ENCODE assay signal across 8 mouse cellular contexts in the genomic region with DNA sequence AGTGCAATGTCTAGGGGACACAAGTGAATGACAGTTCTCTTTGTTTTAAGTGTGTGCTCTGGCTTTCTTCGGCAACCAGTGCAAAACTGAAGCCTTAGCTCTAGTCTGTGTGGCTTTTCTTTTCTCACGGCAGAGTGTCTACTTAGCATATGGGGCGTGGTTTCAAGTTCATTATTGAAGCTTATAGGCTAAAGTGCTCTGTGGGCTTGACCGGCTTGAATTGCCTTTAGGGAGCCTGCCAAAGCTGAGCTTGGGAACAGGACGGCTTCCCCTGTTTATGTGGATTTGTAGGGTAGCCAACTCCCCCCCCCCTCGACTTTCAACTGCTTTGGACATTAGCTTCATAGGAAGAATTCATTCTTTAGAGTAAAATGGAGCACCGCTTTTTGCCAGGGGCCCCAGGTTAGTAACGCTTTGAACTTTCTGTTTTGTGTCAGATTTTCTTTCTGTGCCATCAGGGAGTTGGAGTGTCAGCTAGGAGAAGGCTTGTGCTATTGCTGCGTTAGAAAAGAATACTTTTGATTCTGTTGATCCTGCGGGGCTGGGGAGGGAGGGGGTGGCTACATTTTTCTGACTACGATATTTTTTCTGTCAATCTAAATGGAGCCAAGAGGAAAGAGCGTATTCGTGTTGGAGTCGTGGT. TPM values are rescaled to one million over a fixed set of nuclear protein-coding genes. Genes with fewer than 3 reads are reported as not detected.
DNase-seq lines count a peak whose midpoint lies in the region; ATAC-seq and TF ChIP-seq lines count a peak whose summit lies in the region.

No protein-coding gene starts in this region.

- H3K36me3 ChIP-seq in hindbrain, embryonic 10.5 days = no peaks in the 10 kb centered on the region
- H3K36me3 ChIP-seq in lung, postnatal 0 days (ENCODE audit: insufficient read depth, low read length) = no peaks in the 10 kb centered on the region

- no peak for TF ChIP-seq CTCF in lung, postnatal 0 days (IDR thresholded peaks at IDR 0.05)

- peak; percentile 89 for DNase-seq in Muller cell, postnatal 12 days (ENCODE audit: inconsistent ontology term)
- peak; percentile 46 for DNase-seq in c-Kit-positive CD71-positive TER-119-negative erythroid progenitor cells, embryonic 14.5 days (ENCODE audit: low read depth)
- peak; percentile 44 to 48 for DNase-seq in frontal cortex, postnatal 10 days (ENCODE audit: low spot score in 2 of 2)
- peak; percentile 66 for DNase-seq in hindbrain, embryonic 10.5 days (ENCODE audit: low spot score)
- DNase-seq in layer of hippocampus, adult 9-11 months = peak; percentile 74
- peak; percentile 98 for DNase-seq in lung, postnatal 0 days (ENCODE audit: low spot score)
- peak; percentile 15 for DNase-seq in ovary, postnatal 10 days (ENCODE audit: low spot score)
- peak; percentile 63 for DNase-seq in yolk sac, embryonic 10.5 days (ENCODE audit: low spot score)

- H3K9ac ChIP-seq in lung, postnatal 0 days (replicated peaks; ENCODE audit: low read depth) = peak overlapping the region; percentile 41; the same call in 1 of the 2 replicates

- H3K27ac ChIP-seq in hindbrain, embryonic 10.5 days = peak overlapping the region; percentile 54; the same call in 1 of the 2 replicates
- peak overlapping the region; percentile 85 for H3K27ac ChIP-seq in lung, postnatal 0 days (ENCODE audit: low read length)

- TF ChIP-seq EP300 in lung, postnatal 0 days (IDR thresholded peaks at IDR 0.05) = peak; percentile 52; the same call in 1 of the 2 replicates

- H3K4me2 ChIP-seq in lung, postnatal 0 days (replicated peaks; ENCODE audit: low read depth, low read length) = peak overlapping the region; percentile 63

- peak; percentile 94 for ATAC-seq in lung, postnatal 0 days

- peaks cover 14% of the 10 kb centered on the region for H3K4me1 ChIP-seq in hindbrain, embryonic 10.5 days (replicated peaks)
- peaks cover 9% of the 10 kb centered on the region; the same call in 1 of the 2 replicates for H3K4me1 ChIP-seq in lung, postnatal 0 days (ENCODE audit: insufficient read depth, low read depth, low read length)

- H3K27me3 ChIP-seq in hindbrain, embryonic 10.5 days (ENCODE audit: insufficient read depth, poor library complexity, severe bottlenecking) = no peaks in the 10 kb centered on the region
- H3K27me3 ChIP-seq in lung, postnatal 0 days (replicated peaks; ENCODE audit: insufficient read depth, low read length) = no peaks in the 10 kb centered on the region

- WGBS in hindbrain, embryonic 10.5 days = 20% methylated on average over 14 of the region's 14 CpGs
- WGBS in lung, postnatal 0 days = 3% methylated on average over 14 of the region's 14 CpGs

- H3K9me3 ChIP-seq in hindbrain, embryonic 10.5 days = no peaks in the 10 kb centered on the region
- H3K9me3 ChIP-seq in lung, postnatal 0 days (ENCODE audit: low read length) = no peaks in the 10 kb centered on the region

- peak overlapping the region; percentile 36 for H3K4me3 ChIP-seq in hindbrain, embryonic 10.5 days
- peak overlapping the region; percentile 49 for H3K4me3 ChIP-seq in lung, postnatal 0 days (ENCODE audit: low read depth, low read length)

RNA-seq across cellular contexts. Expression of a gene that starts 45.6 kb away (rescaled TPM):
- polyA plus RNA-seq in hindbrain, embryonic 10.5 days (2016; fragmentation: Nextera tagmentation; extraction: Ambion mirVana) = 2.8 and 3.2 TPM in 2 replicates
- 10.2 and 13.4 TPM in 2 replicates for polyA plus RNA-seq in lung, postnatal 0 days (2015; fragmentation: Nextera tagmentation; extraction: Ambion mirVana)

Comparison
In these comparisons a context has a peak if more than half of its experiments do, and no peak if none do; other contexts are left out.
1. Peak in every context shown above with its lines: DNase-seq, ATAC-seq, H3K4me3 ChIP-seq and H3K27ac ChIP-seq.
2. DNase-seq: peak in every context shown above with its lines; median percentile 98 in lung, postnatal 0 days; 89 in Muller cell, postnatal 12 days; 74 in layer of hippocampus, adult 9-11 months; 66 in hindbrain, embryonic 10.5 days; 63 in yolk sac, embryonic 10.5 days; 46 in c-Kit-positive CD71-positive TER-119-negative erythroid progenitor cells, embryonic 14.5 days; 46 in frontal cortex, postnatal 10 days; 15 in ovary, postnatal 10 days.